Mouse (Mus musculus) forebrain, embryonic 16.5 days (tissue): ENCODE results near the gene Adgrf5. TPM values are rescaled to one million over a fixed set of nuclear protein-coding genes. Genes with fewer than 3 reads are reported as not detected.
"Not testable (repeated sequence)": the region's sequence is repeated elsewhere in the genome, so short reads cannot be mapped to it uniquely, and the experiment has no call there.

Source experiments
- ATAC-seq: fragments of 200-750 bp; cut with Nextera tagmentation; 2 replicates; pipeline ENCODE4 v1.8.0; 2017; ENCODE audit warnings: mild to moderate bottlenecking, moderate library complexity
- H3K27ac ChIP-seq: fragments of 300-500 bp; sonication (generic); 2 replicates; pipeline ENCODE4 v1.5.1; 2014; ENCODE audit warnings: low read length, control low read depth
- H3K27me3 ChIP-seq: fragments of 300-500 bp; sonication (generic); replicated peaks from 2 replicates; pipeline ENCODE4 v1.6.1; 2014; ENCODE audit warnings: low read length; ENCODE audit not compliant: control insufficient read depth, insufficient read depth
- H3K36me3 ChIP-seq: fragments of 300-500 bp; sonication (generic); 2 replicates; pipeline ENCODE4 v1.6.1; 2014; ENCODE audit not compliant: control insufficient read depth, insufficient read depth
- H3K4me1 ChIP-seq: fragments of 300-500 bp; sonication (generic); replicated peaks from 2 replicates; pipeline ENCODE4 v1.6.1; 2014; ENCODE audit warnings: low read length; ENCODE audit not compliant: control insufficient read depth, insufficient read depth
- H3K4me2 ChIP-seq: fragments of 300-500 bp; sonication (generic); 2 replicates; pipeline ENCODE4 v1.6.1; 2014; ENCODE audit warnings: mild to moderate bottlenecking, low read length, control low read depth
- H3K4me3 ChIP-seq: fragments of 300-500 bp; sonication (generic); replicated peaks from 2 replicates; pipeline ENCODE4 v1.5.1; 2014; ENCODE audit warnings: mild to moderate bottlenecking, low read length, control low read depth
- H3K9ac ChIP-seq: fragments of 300-500 bp; sonication (generic); replicated peaks from 2 replicates; pipeline ENCODE4 v1.6.1; 2014; ENCODE audit warnings: low read depth, low read length, control low read depth
- H3K9me3 ChIP-seq: fragments of 300-500 bp; sonication (generic); 2 replicates; pipeline ENCODE4 v1.6.1; 2016; ENCODE audit warnings: low read length; ENCODE audit not compliant: control insufficient read depth
- WGBS: fragments of 180-500 bp; shearing (Covaris S2); extraction: QIAGEN DNeasy Blood & Tissue Kit; methylation state at CpG from one replicate; pipeline ENCODE4 v1.1.7; 2014; 5-methylcytosine and 5-hydroxymethylcytosine counted together
- polyA plus RNA-seq: library from polyadenylated mRNA; unstranded; fragments of >200 nt; fragmentation: Nextera tagmentation; extraction: Ambion mirVana; gene quantifications from 2 replicates; pipeline ENCODE4 v1.2.1, GENCODE M21; 2015

The Adgrf5 gene
- polyA plus RNA-seq, 1 experiment from 2014 or later = 8.4 TPM

DNA sequence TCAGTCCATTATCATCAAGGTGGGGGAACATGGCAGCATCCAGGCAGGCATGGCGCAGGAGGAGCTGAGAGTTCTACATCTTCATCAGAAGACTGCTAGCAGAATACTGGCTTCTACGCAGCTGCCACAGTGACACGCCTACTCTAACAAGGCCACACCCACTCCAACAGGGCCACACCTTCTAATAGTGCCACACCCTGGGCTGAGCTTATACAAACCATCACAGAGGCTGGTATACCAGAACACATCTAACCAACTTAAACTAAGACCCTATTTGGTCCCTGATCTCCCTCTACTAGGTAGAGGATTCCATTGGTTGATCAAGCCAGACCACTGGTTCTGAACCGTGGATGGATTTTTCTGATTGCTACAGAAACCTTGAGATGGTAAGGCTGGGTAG, 112.3 kb downstream of the Adgrf5 start:
- Histone ChIP-seq H3K36me3 (no peaks in the 10 kb centered on the region), H3K9ac (no peak overlapping the region)
- 90% methylated on average over 4 of the region's 4 CpGs for WGBS

DNA sequence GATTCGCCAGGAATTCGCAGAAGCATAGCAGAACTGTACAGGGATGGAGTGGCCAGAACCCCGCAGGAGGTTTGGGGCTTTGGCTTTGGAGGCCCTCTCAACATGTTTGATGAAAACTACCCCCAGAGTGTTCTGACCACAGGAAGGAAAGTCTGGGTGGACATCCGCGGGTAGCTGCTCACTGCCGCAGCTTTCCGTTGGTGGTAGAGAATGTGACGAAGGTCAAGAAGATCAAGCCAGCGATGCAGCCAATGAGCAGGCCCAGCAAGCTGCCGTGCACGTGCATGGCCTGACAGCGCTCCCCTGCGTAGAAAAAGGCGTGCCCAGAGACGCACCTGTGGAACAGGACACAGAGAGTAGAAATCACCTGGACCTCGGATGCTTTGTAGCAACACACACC, 114.5 kb downstream of the Adgrf5 start:
- 93% methylated on average over 16 of the region's 16 CpGs for WGBS
- ATAC-seq = no peak

More for the DNA sequence above, 112.3 kb downstream of the Adgrf5 start:
- Histone ChIP-seq H3K9me3 (no peaks in the 10 kb centered on the region), H3K4me1 (no peaks in the 10 kb centered on the region), H3K4me2 (no peak overlapping the region), H3K4me3 (no peak overlapping the region), H3K27me3 (no peaks in the 10 kb centered on the region), H3K27ac (no peak overlapping the region)
- ATAC-seq = no peak

GRCm38 (mm10) chr17:43477621-43478020, 117.4 kb downstream of the Adgrf5 start:
- Histone ChIP-seq H3K27me3 (no peaks in the 10 kb centered on the region), H3K27ac (no peak overlapping the region), H3K4me3 (no peak overlapping the region), H3K9ac (no peak overlapping the region), H3K9me3 (no peaks in the 10 kb centered on the region), H3K4me1 (no peaks in the 10 kb centered on the region), H3K36me3 (no peaks in the 10 kb centered on the region), H3K4me2 (no peak overlapping the region)
- ATAC-seq = no peak

More for the DNA sequence above, 114.5 kb downstream of the Adgrf5 start:
- H3K9ac ChIP-seq = no peak overlapping the region
- H3K4me2 ChIP-seq = no peak overlapping the region
- no peaks in the 10 kb centered on the region for H3K4me1 ChIP-seq
- no peaks in the 10 kb centered on the region for H3K9me3 ChIP-seq
- H3K27me3 ChIP-seq = no peaks in the 10 kb centered on the region
- no peak overlapping the region for H3K4me3 ChIP-seq
- H3K27ac ChIP-seq = no peak overlapping the region
- H3K36me3 ChIP-seq = no peaks in the 10 kb centered on the region

DNA sequence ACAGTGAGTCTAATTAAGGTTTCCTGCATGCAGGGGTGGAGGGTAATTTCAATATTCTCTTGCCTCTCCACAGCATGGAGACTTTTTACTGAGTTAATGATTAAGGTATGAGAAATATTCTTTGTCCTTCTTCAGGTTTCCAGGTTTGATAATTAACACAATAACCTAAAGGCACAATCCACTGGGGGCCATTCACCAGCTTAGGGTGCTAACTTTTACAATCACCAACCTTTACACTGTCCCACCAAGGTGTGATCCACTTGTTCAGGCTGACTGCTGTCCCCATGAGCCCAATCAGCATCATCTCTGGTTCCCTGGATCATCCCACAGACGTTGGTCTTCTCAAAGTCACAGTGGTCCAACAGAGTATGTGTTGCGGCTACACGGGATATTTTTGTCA, 125.7 kb downstream of the Adgrf5 start:
- ATAC-seq = no peak
- H3K4me3 ChIP-seq = no peak overlapping the region
- no peaks in the 10 kb centered on the region for H3K4me1 ChIP-seq
- WGBS = 89% methylated on average over 3 of the region's 3 CpGs
- no peak overlapping the region for H3K9ac ChIP-seq
- H3K27me3 ChIP-seq = no peaks in the 10 kb centered on the region
- H3K9me3 ChIP-seq = no peaks in the 10 kb centered on the region
- no peaks in the 10 kb centered on the region for H3K36me3 ChIP-seq
- no peak overlapping the region for H3K27ac ChIP-seq
- no peak overlapping the region for H3K4me2 ChIP-seq

DNA sequence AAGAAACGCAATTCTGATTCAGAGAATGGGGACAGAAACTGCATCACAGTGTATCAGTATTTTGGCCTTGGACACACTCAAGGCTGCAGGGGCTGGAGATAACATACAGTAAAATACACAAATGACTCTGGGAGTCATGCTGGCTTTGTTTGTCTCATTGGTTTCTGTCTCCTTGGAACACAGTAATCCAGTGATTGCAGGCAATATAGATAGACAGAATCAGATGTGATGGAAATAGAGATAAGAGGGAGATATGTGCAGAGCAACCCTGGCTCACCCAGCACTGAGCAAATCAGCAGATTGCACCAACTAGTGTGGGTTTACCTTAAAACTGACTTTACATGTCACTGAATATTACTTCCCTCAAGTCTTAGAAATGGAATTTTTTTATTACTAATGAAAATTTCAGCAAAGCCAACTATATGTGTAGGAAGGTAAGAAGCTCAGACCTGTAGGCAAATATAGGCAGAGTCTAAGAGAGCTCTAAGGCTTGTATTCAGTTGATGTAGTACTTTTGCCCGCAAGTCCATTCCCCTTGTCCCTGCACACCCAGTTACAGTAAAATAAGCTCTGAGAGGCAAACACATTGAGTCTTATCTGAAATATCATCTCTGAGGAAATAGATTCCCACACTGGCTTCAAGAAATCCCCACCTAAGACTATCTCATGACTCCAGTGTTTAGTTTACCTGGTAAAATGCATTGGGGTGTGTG, 128.3 kb downstream of the Adgrf5 start:
- Histone ChIP-seq H3K27ac (no peak overlapping the region), H3K4me2 (no peak overlapping the region), H3K9ac (no peak overlapping the region), H3K36me3 (no peaks in the 10 kb centered on the region), H3K4me1 (no peaks in the 10 kb centered on the region), H3K9me3 (no peaks in the 10 kb centered on the region), H3K27me3 (no peaks in the 10 kb centered on the region), H3K4me3 (no peak overlapping the region)
- 92% methylated on average over 2 of the region's 2 CpGs for WGBS
- no peak for ATAC-seq

DNA sequence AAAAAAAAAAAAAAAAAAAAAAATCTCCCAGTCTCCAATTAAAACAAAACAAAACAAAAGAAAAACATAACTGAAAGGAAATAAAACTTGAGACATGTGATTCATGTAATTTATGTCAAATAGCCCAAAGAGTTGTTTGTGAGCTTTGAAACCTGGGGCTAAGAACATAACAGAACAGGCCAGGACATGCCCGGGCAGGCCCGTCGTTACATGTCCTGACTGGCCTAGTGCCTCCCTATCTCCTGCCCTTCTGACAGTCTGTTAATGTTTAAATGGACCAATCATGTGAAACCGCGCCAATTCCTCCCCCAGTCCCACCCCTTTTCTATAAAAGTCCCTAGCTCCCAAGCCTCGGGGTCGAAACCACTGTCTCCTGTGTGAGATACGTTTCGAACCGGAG, 130.1 kb downstream of the Adgrf5 start:
- H3K27ac ChIP-seq, H3K9ac ChIP-seq, H3K4me1 ChIP-seq, H3K36me3 ChIP-seq, H3K27me3 ChIP-seq, H3K4me3 ChIP-seq, H3K4me2 ChIP-seq, H3K9me3 ChIP-seq, ATAC-seq: not testable (repeated sequence)
- 97% methylated on average over 6 of the region's 10 CpGs for WGBS

DNA sequence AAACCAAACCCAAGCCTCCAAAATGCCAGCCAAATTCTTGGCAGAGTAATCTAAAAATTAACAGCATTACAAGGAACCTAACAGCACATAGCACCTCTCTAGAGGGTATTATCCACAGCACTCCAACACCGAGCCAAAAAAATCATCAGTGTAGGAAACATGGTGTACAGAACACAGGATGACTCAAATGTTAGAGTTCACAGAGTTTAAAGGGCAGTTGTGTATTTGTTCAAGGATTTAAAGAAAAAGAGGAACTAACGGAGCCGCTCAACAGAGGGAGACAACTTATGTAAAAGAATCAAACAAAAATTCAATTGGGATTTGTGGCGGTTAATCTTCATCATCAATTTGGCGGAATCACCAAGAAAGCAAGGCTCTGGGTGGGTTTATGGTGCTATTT, 135.3 kb downstream of the Adgrf5 start:
- Histone ChIP-seq H3K9ac (no peak overlapping the region), H3K27me3 (no peaks in the 10 kb centered on the region), H3K27ac (no peak overlapping the region), H3K4me1 (no peaks in the 10 kb centered on the region), H3K4me3 (no peak overlapping the region), H3K9me3 (no peaks in the 10 kb centered on the region), H3K36me3 (no peaks in the 10 kb centered on the region), H3K4me2 (no peak overlapping the region)
- WGBS = 92% methylated on average over 5 of the region's 5 CpGs
- ATAC-seq = no peak

GRCm38 (mm10) chr17:43497521-43497920, 137.3 kb downstream of the Adgrf5 start:
- H3K4me3 ChIP-seq = no peak overlapping the region
- no peak for ATAC-seq
- H3K4me1 ChIP-seq = no peaks in the 10 kb centered on the region
- H3K27ac ChIP-seq = no peak overlapping the region
- no peak overlapping the region for H3K4me2 ChIP-seq
- H3K9me3 ChIP-seq = no peaks in the 10 kb centered on the region
- H3K36me3 ChIP-seq = no peaks in the 10 kb centered on the region
- no peaks in the 10 kb centered on the region for H3K27me3 ChIP-seq
- H3K9ac ChIP-seq = no peak overlapping the region
- WGBS = 83% methylated on average over 4 of the region's 4 CpGs

DNA sequence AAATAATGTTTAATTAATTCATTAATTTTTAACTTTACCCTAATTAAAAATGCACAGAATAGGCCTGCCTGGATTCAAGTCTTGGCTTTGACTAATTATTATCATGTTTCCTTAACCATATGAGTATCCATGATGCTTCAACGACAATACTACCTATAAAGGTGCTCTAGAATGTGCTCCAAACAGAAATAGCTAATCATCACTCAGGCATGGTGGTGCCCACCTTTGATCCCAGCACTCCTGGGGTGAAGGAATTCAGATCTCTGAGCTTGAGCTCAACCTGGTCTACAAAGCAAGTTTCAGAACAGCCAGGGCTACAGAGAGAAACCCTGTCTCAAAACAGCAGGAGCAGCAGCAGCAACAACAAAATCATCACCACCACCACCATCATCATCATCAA, 140.3 kb downstream of the Adgrf5 start:
- 79% methylated on average over 1 of the region's 1 CpGs for WGBS
- H3K27ac ChIP-seq = no peak overlapping the region
- H3K4me1 ChIP-seq = no peaks in the 10 kb centered on the region
- H3K4me2 ChIP-seq = no peak overlapping the region
- no peak overlapping the region for H3K4me3 ChIP-seq
- no peak overlapping the region for H3K9ac ChIP-seq
- no peak for ATAC-seq
- H3K27me3 ChIP-seq = no peaks in the 10 kb centered on the region
- no peaks in the 10 kb centered on the region for H3K9me3 ChIP-seq
- no peaks in the 10 kb centered on the region for H3K36me3 ChIP-seq

GRCm38 (mm10) chr17:43501223-43501622, 141.0 kb downstream of the Adgrf5 start:
- WGBS = 80% methylated on average over 3 of the region's 3 CpGs
- H3K9me3 ChIP-seq = no peaks in the 10 kb centered on the region
- H3K4me2 ChIP-seq = no peak overlapping the region
- H3K27ac ChIP-seq = no peak overlapping the region
- ATAC-seq = no peak
- no peak overlapping the region for H3K9ac ChIP-seq
- H3K27me3 ChIP-seq = no peaks in the 10 kb centered on the region
- H3K36me3 ChIP-seq = no peaks in the 10 kb centered on the region
- no peak overlapping the region for H3K4me3 ChIP-seq
- H3K4me1 ChIP-seq = no peaks in the 10 kb centered on the region
